Mouse (Mus musculus): ENCODE results near the gene Unc5c. TPM values are rescaled to one million over a fixed set of nuclear protein-coding genes. Genes with fewer than 3 reads are reported as not detected.
A peak's percentile ranks its signal among the peaks of the same experiment; 100 is the strongest.

Unc5c gene
- polyA plus RNA-seq (2012), result not detected in 2 replicates

- Histone ChIP-seq H3K4me1 (ENCODE audit: control insufficient read depth) (no peaks in the 10 kb centered on the region), H3K27me3 (ENCODE audit: control insufficient read depth) (peaks cover 37% of the 10 kb centered on the region), H3K36me3 (ENCODE audit: control insufficient read depth) (no peaks in the 10 kb centered on the region), H3K9me3 (ENCODE audit: control insufficient read depth, low read length) (no peaks in the 10 kb centered on the region), H3K4me3 (replicated peaks) (peak within 1 kb of the TSS; percentile 26)
- TF ChIP-seq GATA1 (IDR thresholded peaks at IDR 0.05; ENCODE audit: low read length) (no peak), TAL1 (IDR thresholded peaks at IDR 0.05; ENCODE audit: low read length) (no peak)
These were observed at the start of gene Unc5c for GRCm38 (mm10) chr3:141465104-141465705. Unc5c (plus strand) TSS chr3:141465216.

- H3K27me3 ChIP-seq (ENCODE audit: control insufficient read depth), result no peaks in the 10 kb centered on the region; the same call in 1 of the 2 replicates
- TF ChIP-seq GATA1 (IDR thresholded peaks at IDR 0.05; ENCODE audit: low read length) (no peak), TAL1 (IDR thresholded peaks at IDR 0.05; ENCODE audit: low read length) (no peak)
- H3K4me1 ChIP-seq (ENCODE audit: control insufficient read depth), result no peaks in the 10 kb centered on the region
- H3K4me3 ChIP-seq (replicated peaks), result no peak overlapping the region
- no peaks in the 10 kb centered on the region for H3K9me3 ChIP-seq (ENCODE audit: control insufficient read depth, low read length)
- H3K36me3 ChIP-seq (ENCODE audit: control insufficient read depth), result no peaks in the 10 kb centered on the region
These were observed 7.5 kb upstream of the Unc5c start for GRCm38 (mm10) chr3:141457475-141457874.

- Histone ChIP-seq H3K4me3 (replicated peaks) (no peak overlapping the region), H3K27me3 (ENCODE audit: control insufficient read depth) (peaks cover 37% of the 10 kb centered on the region), H3K4me1 (ENCODE audit: control insufficient read depth) (no peaks in the 10 kb centered on the region), H3K36me3 (ENCODE audit: control insufficient read depth) (no peaks in the 10 kb centered on the region), H3K9me3 (ENCODE audit: control insufficient read depth, low read length) (no peaks in the 10 kb centered on the region)
- TF ChIP-seq GATA1 (IDR thresholded peaks at IDR 0.05; ENCODE audit: low read length), result no peak
- TF ChIP-seq TAL1 (IDR thresholded peaks at IDR 0.05; ENCODE audit: low read length), result no peak
These were observed 2.5 kb upstream of the Unc5c start for GRCm38 (mm10) chr3:141462482-141462881.

DNA sequence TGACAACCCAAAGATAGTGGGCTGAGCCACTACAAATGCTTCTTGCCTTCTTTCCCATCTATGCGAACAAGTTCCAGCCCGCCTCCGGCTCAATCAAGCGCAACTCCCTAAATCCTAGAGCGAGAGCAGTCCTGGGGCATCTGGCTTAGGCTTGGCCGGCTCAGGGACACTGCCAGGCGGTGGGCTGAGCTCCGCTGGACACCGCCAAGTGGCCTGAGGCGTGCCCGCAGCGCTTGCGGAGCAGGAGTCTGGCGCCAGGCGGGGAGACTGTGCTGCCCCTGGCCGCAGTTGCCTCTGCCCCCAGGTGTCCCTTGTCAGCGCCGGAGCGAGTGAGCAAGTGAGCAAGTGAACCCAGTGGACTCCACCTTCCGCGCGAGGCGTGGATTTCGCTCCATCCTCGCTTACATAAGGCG, 319 bp upstream of the Unc5c start:
- H3K9me3 ChIP-seq (ENCODE audit: control insufficient read depth, low read length), result no peaks in the 10 kb centered on the region
- no peak for TF ChIP-seq TAL1 (IDR thresholded peaks at IDR 0.05; ENCODE audit: low read length)
- TF ChIP-seq GATA1 (IDR thresholded peaks at IDR 0.05; ENCODE audit: low read length), result no peak
- peak overlapping the region; percentile 26 for H3K4me3 ChIP-seq (replicated peaks)
- no peaks in the 10 kb centered on the region for H3K4me1 ChIP-seq (ENCODE audit: control insufficient read depth)
- peaks cover 37% of the 10 kb centered on the region for H3K27me3 ChIP-seq (ENCODE audit: control insufficient read depth)
- H3K36me3 ChIP-seq (ENCODE audit: control insufficient read depth), result no peaks in the 10 kb centered on the region

- Histone ChIP-seq H3K4me1 (ENCODE audit: control insufficient read depth) (no peaks in the 10 kb centered on the region), H3K9me3 (ENCODE audit: control insufficient read depth, low read length) (no peaks in the 10 kb centered on the region), H3K36me3 (ENCODE audit: control insufficient read depth) (no peaks in the 10 kb centered on the region), H3K27me3 (ENCODE audit: control insufficient read depth) (peaks cover 37% of the 10 kb centered on the region), H3K4me3 (replicated peaks) (no peak overlapping the region)
- TF ChIP-seq TAL1 (IDR thresholded peaks at IDR 0.05; ENCODE audit: low read length) (no peak), GATA1 (IDR thresholded peaks at IDR 0.05; ENCODE audit: low read length) (no peak)
These were observed 1.0 kb downstream of the Unc5c start for GRCm38 (mm10) chr3:141466061-141466460.

DNA sequence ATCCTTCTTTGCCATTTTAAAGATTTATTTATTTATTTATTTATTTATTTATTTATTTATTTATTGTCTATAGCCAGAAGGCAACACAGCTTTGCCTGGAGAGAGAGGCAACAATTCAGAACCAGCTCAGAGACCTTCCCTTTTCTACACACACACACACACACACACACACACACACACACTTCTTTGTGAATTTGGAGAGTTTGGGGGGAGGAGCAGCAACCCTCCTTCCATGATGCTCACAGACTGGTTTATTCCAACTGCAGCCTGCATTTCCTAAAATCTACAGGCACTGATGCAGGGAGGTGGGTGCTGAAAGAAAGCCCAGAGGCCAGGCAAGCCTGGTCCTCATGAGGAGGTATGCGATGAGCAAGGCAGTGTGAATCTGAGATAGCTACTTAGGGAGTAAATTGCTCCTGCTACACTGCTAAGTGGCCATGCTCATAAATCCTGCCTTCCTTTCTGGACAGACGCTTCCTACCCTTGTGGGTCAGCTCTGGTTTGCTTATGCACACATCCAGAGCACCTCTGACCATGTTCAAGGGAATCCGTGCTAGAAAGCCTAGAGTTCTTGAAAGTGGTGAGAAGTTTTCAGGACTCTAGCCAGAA, 1.8 kb downstream of the Unc5c start:
- no peak overlapping the region for H3K4me3 ChIP-seq (replicated peaks)
- TF ChIP-seq GATA1 (IDR thresholded peaks at IDR 0.05; ENCODE audit: low read length), result no peak
- no peak for TF ChIP-seq TAL1 (IDR thresholded peaks at IDR 0.05; ENCODE audit: low read length)
- no peaks in the 10 kb centered on the region for H3K9me3 ChIP-seq (ENCODE audit: control insufficient read depth, low read length)
- H3K4me1 ChIP-seq (ENCODE audit: control insufficient read depth), result no peaks in the 10 kb centered on the region
- H3K27me3 ChIP-seq (ENCODE audit: control insufficient read depth), result peaks cover 37% of the 10 kb centered on the region
- H3K36me3 ChIP-seq (ENCODE audit: control insufficient read depth), result no peaks in the 10 kb centered on the region

DNA sequence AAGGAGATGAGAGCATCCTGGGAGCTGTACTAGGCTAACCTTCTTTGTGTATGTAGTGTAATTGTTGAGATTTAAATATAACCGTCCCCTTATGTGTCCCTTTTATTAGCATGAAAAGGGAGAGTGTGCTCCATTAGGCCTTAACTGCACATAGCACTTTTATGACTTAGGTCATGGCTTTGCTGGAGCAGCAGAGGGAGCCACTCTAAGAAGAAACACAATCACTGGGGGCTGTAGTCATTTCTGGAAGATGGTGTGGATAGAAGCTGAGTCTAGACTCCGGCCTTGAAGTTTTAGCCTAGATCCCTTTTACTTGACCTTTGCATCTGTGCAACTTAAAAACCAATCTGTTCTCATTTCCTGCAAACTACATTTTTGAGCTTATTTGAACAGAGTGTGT, 4.3 kb downstream of the Unc5c start:
- Histone ChIP-seq H3K9me3 (ENCODE audit: control insufficient read depth, low read length) (no peaks in the 10 kb centered on the region), H3K27me3 (ENCODE audit: control insufficient read depth) (peaks cover 28% of the 10 kb centered on the region), H3K4me3 (replicated peaks) (no peak overlapping the region), H3K4me1 (ENCODE audit: control insufficient read depth) (no peaks in the 10 kb centered on the region), H3K36me3 (ENCODE audit: control insufficient read depth) (no peaks in the 10 kb centered on the region)
- no peak for TF ChIP-seq TAL1 (IDR thresholded peaks at IDR 0.05; ENCODE audit: low read length)
- TF ChIP-seq GATA1 (IDR thresholded peaks at IDR 0.05; ENCODE audit: low read length), result no peak

DNA sequence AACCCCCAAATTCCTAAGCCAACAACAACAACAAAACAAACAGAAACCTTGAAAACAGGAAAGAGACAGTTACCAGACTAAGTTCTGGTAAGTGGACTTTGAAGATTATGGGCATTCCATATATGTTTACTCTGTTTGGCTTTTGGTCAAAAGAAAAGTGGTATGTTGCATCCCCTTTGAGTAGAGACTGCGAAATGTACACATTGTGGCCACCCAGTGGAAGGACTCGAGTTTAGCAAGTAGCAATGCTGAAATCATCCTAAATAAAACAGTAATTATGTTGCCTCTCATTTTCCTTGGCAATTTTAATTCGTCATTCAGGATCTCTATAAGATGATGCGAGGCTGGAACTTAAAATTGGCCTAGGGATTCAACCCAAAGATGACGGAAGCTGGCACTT, 8.2 kb downstream of the Unc5c start:
- no peaks in the 10 kb centered on the region for H3K27me3 ChIP-seq (ENCODE audit: control insufficient read depth)
- no peaks in the 10 kb centered on the region for H3K4me1 ChIP-seq (ENCODE audit: control insufficient read depth)
- H3K36me3 ChIP-seq (ENCODE audit: control insufficient read depth), result no peaks in the 10 kb centered on the region
- H3K4me3 ChIP-seq (replicated peaks), result no peak overlapping the region
- H3K9me3 ChIP-seq (ENCODE audit: control insufficient read depth, low read length), result no peaks in the 10 kb centered on the region
- TF ChIP-seq TAL1 (IDR thresholded peaks at IDR 0.05; ENCODE audit: low read length), result no peak

- no peaks in the 10 kb centered on the region for H3K4me1 ChIP-seq (ENCODE audit: control insufficient read depth)
- no peaks in the 10 kb centered on the region for H3K9me3 ChIP-seq (ENCODE audit: control insufficient read depth, low read length)
- no peaks in the 10 kb centered on the region for H3K27me3 ChIP-seq (ENCODE audit: control insufficient read depth)
- no peak overlapping the region for H3K4me3 ChIP-seq (replicated peaks)
- TF ChIP-seq TAL1 (IDR thresholded peaks at IDR 0.05; ENCODE audit: low read length) (no peak), GATA1 (IDR thresholded peaks at IDR 0.05; ENCODE audit: low read length) (no peak)
- no peaks in the 10 kb centered on the region for H3K36me3 ChIP-seq (ENCODE audit: control insufficient read depth)
These were observed 10.4 kb downstream of the Unc5c start for GRCm38 (mm10) chr3:141475389-141475788.
